Mouse (Mus musculus) spleen, adult 2 months (tissue): ENCODE data around the gene Arhgef11. TPM values are rescaled to one million over a fixed set of nuclear protein-coding genes. Genes with fewer than 3 reads are reported as not detected.

Experiments
- DNase-seq, 2 experiments: peaks; one replicate each; pipeline versions ENCODE4 v3.0.0 to v3.0.0-alpha.2; 2012 to 2021; ENCODE audit warnings: low spot score in 2 of 2, low read depth in 1 of 2
- H3K27ac ChIP-seq: fragments of 200-500 bp; 2 replicates; pipeline ENCODE4 v1.5.1; 2012; ENCODE audit warnings: low read length, inconsistent platforms; ENCODE audit not compliant: insufficient read depth
- H3K27me3 ChIP-seq: fragments of 200-500 bp; 2 replicates; pipeline ENCODE4 v1.6.1; 2012; ENCODE audit warnings: mild to moderate bottlenecking, moderate library complexity, low read length, inconsistent platforms; ENCODE audit not compliant: control insufficient read depth, insufficient read depth
- H3K36me3 ChIP-seq: fragments of 200-500 bp; 2 replicates; pipeline ENCODE4 v1.6.1; 2012; ENCODE audit warnings: mild to moderate bottlenecking, low read length, inconsistent platforms; ENCODE audit not compliant: control insufficient read depth, insufficient read depth
- H3K4me1 ChIP-seq: fragments of 200-500 bp; 2 replicates; pipeline ENCODE4 v1.6.1; 2011; ENCODE audit warnings: inconsistent platforms; ENCODE audit not compliant: control insufficient read depth, insufficient read depth, insufficient read length
- H3K4me3 ChIP-seq: fragments of 200-500 bp; 2 replicates; pipeline ENCODE4 v1.5.1; 2011; ENCODE audit warnings: mild to moderate bottlenecking, inconsistent platforms; ENCODE audit not compliant: insufficient read depth, insufficient read length; ENCODE audit errors: extremely low read depth
- CTCF ChIP-seq: fragments of 200-500 bp; IDR thresholded peaks from 2 replicates; pipeline ENCODE4 v1.5.1; 2011; ENCODE audit warnings: mild to moderate bottlenecking, inconsistent platforms; ENCODE audit not compliant: insufficient read depth, insufficient read length, insufficient replicate concordance; ENCODE audit errors: extremely low read depth
- POLR2A ChIP-seq: fragments of 200-500 bp; IDR thresholded peaks from 2 replicates; pipeline ENCODE4 v1.6.1; 2011; ENCODE audit warnings: low read depth, low read length, inconsistent platforms
- WGBS: fragments of 180-500 bp; shearing (Covaris S2); methylation state at CpG from one replicate; pipeline ENCODE4 v1.1.7; 2018; 5-methylcytosine and 5-hydroxymethylcytosine counted together
- polyA plus RNA-seq: library from polyadenylated mRNA; depleted of rRNA; stranded (reverse); fragments of >200 nt; gene quantifications from 2 replicates; pipeline ENCODE4 v1.2.3, GENCODE M21; 2012

The Arhgef11 gene
- polyA plus RNA-seq, 1 experiment: 15.6 TPM

DNA sequence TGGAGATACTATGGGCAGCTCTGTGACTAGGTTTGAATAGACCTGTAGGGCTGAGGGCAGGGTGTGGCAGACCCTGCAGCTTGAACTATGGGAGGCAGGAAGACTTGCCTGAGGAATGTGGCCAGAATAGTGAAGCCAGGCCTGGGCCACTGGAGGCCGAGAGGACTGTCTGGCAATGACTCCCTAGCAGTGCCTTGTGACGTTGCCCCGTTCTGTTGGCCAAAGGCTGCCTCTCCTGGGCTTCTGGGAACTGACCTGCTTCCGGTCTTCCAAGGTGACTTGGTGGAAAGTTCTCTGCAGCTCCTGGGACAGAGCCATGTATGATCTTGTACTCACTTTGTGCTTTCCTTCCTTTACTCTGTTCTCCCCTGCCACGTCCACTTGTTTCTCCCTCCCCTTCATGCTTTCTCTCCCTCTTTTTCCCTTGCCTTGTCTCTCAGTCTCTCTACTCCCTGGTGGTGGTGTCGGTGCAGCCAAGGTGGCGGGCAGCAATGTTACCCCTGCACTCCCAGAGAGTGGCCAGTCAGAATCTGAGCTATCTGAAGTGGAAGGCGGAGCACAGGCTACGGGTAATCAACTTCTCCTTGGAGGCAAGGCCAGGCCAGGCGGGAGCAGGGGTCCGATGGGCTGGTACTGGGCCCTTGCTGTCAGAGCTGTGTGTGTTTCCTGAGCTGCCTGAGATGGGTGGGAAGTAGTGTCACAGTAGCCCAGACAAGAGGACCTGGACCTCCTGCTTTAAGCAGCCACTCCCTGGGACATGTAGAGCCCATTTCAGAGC is 116.8 kb downstream of the Arhgef11 start:
- WGBS: 87% methylated on average over 11 of the region's 11 CpGs
- Histone ChIP-seq H3K4me1 (no peaks in the 10 kb centered on the region), H3K36me3 (peaks cover 31% of the 10 kb centered on the region), H3K27me3 (no peaks in the 10 kb centered on the region), H3K4me3 (no peak overlapping the region), H3K27ac (no peak overlapping the region)
- TF ChIP-seq CTCF (no peak), POLR2A (no peak)
- no peak for DNase-seq

DNA sequence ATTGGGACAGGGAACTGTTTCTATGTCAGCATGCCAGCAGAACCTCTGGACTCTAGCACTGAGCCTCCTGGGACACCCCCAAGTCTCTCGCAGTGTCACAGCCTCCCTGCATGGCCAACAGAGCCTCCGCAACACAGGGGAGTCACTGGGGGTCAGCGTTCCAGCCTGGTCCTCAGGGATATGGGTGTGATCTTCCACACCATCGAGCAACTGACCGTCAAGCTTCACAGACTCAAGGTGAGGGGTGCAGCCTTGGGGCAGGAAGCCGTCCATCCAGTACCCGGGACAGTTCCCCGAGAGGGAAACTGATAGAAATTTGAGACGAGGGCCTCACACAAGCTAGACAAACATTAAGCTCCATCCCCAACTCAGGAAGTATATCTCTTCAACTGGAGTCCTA is 118.0 kb downstream of the Arhgef11 start:
- 90% methylated on average over 9 of the region's 9 CpGs for WGBS
- Histone ChIP-seq H3K4me3 (no peak overlapping the region), H3K27ac (no peak overlapping the region), H3K27me3 (no peaks in the 10 kb centered on the region), H3K36me3 (peaks cover 25% of the 10 kb centered on the region), H3K4me1 (no peaks in the 10 kb centered on the region)
- TF ChIP-seq POLR2A (no peak), CTCF (no peak)
- no peak for DNase-seq

DNA sequence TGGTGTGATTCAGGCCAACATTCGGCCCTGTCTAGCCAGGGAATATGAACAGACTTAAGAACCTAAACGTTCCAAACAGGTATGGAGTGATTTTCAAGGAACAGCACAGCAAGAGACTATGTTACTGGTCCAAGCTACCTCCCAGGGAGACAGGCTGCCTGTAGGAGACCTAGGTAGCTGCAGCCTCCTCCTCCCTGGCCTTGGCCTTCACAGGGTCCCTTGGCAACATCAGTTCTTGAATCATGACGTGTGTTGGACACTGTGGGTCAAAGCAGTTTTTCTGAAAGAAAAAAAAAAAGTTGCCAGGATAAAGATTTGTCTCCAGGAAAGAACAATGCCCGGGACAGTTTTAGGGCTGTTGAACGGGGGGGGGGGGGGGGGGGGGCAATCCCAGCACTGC is 121.5 kb downstream of the Arhgef11 start:
- DNase-seq: no peak
- Histone ChIP-seq H3K36me3 (peaks cover 11% of the 10 kb centered on the region), H3K27me3 (no peaks in the 10 kb centered on the region), H3K4me3 (no peak overlapping the region), H3K4me1 (peaks cover 14% of the 10 kb centered on the region; the same call in 1 of the 2 replicates), H3K27ac (no peak overlapping the region)
- TF ChIP-seq POLR2A (no peak), CTCF (no peak)
- 82% methylated on average over 5 of the region's 5 CpGs for WGBS

DNA sequence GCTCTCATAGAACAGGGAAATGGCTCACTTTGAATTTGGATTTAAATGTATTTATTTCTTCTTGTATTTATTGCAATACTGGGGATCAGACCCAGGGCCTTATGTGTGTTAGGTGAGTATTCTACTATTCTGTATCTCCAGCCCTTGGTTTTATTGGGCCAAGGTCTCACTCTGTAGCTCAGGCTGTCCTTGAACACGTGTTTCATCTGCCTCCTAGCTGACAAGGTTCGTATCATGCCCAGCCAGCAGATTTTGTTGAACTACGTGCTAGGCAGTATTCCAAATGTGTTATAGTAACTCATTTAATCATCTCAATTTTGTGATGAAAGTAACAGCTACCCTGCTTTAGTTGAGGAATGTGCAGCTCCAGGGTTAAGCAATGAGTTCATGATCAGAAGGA is 124.7 kb downstream of the Arhgef11 start:
- Histone ChIP-seq H3K36me3 (0 out of 2 replicates have a peak, but pooled peaks cover 6% of the 10 kb centered on the region), H3K4me3 (no peak overlapping the region), H3K27me3 (no peaks in the 10 kb centered on the region), H3K4me1 (peaks cover 15% of the 10 kb centered on the region; the same call in 1 of the 2 replicates), H3K27ac (no peak overlapping the region)
- no peak for DNase-seq
- WGBS: 76% methylated on average over 3 of the region's 3 CpGs
- TF ChIP-seq POLR2A (no peak), CTCF (no peak)

DNA sequence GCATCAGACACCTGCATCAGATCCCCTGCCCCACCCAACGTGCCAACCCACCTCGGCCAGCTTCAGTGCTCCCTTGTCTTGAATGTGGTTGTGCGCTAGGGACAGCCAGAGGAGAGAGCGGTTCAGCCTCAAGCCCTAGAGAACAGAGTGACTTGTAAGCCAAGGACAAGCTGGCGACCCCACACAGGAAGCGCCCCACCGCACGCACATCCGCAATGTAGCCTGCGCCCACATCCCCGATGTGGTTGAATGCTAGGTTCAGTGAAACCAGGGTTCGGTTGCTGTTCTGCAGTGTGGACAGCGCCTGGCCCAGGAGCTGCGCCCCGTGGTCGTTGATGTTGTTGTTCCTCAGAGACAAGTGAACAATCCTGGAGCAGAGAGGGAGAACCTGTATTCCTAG is 125.4 kb downstream of the Arhgef11 start:
- peaks cover 15% of the 10 kb centered on the region; the same call in 1 of the 2 replicates for H3K4me1 ChIP-seq
- peak in 1 of 2 experiments; percentile 46 for DNase-seq
- TF ChIP-seq CTCF (no peak), POLR2A (no peak)
- H3K4me3 ChIP-seq: no peak overlapping the region
- H3K36me3 ChIP-seq: 0 out of 2 replicates have a peak, but pooled peaks cover 4% of the 10 kb centered on the region
- H3K27me3 ChIP-seq: no peaks in the 10 kb centered on the region
- no peak overlapping the region for H3K27ac ChIP-seq
- WGBS: 13% methylated on average over 16 of the region's 16 CpGs

DNA sequence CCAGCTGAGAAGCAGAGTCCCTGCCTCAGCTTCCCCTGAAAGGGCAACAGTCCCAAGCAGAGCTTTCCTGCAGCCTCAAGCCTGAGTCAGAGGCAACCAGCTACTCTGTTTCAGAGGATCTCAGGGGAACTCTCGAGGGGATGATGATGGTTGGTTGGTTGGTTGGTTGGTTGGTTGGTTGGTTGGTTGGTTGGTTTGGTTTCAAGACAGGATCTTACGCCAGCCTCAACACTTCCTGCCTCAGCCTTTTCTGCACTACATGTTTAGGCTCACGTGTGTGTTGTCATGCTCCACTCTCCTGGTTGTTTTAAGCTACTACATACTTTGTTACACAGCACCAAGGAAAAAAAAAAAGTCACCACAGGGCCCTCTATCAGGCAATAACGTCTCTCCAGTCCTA is 126.6 kb downstream of the Arhgef11 start:
- Histone ChIP-seq H3K27me3 (no peaks in the 10 kb centered on the region), H3K36me3 (no peaks in the 10 kb centered on the region), H3K27ac (no peak overlapping the region), H3K4me1 (peaks cover 15% of the 10 kb centered on the region; the same call in 1 of the 2 replicates), H3K4me3 (no peak overlapping the region)
- no peak for TF ChIP-seq POLR2A
- TF ChIP-seq CTCF: no peak
- no peak for DNase-seq
- 23% methylated on average over 4 of the region's 4 CpGs for WGBS
